Mouse (Mus musculus) naive thymus-derived CD4-positive, alpha-beta T cell, adult 2 months (primary cell): ENCODE measurements around the gene 2210408I21Rik.
A peak's percentile ranks its signal among the peaks of the same experiment; 100 is the strongest.
"Not testable (repeated sequence)": the region's sequence is repeated elsewhere in the genome, so short reads cannot be mapped to it uniquely, and the experiment has no call there.

Experiments
- DNase-seq: peaks from one replicate; pipeline ENCODE4 v3.0.0-alpha.2; 2011; ENCODE audit warnings: low read depth

Gene 2210408I21Rik

DNA sequence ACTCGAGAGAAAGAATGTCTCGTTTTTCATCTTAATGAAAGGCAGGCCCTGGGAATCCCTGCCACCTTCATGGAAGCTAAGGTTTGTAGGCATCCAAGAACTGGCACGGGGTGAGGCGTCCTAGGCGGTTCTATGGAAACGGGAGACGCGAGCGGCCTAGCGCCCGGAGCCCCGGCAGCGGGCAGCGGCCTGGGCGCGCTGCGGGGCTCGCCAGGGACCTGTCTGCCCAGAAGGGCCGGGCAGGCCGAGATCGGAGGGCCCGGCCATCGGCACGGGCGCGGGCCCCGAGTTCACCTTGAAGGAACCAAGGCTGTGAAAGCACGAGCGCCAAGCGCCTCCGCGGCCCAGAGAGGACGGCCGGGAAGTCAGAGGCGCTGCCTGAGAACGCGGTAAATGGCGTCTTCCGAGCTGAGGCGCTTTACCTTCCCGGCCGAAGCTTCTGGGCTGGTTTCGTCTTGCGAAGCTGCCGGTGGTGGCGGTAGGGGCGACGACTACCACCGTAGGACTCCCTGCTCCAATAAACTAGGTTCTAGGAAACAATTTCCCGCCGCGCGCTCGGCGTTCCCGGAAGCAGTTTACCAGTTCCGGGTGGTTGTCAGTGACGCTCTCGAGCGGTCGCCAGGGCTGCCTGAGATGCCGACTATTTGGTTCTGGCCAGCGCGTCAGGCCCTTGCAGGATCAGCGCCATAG lies at the start of gene 2210408I21Rik, which contains the start of gene Slf1:
2210408I21Rik (plus strand) TSS at position 610 of the 690 bp plus-strand sequence.
Slf1 (minus strand) TSS at position 543 of the 690 bp plus-strand sequence.
- DNase-seq, result peak; percentile 80

DNA sequence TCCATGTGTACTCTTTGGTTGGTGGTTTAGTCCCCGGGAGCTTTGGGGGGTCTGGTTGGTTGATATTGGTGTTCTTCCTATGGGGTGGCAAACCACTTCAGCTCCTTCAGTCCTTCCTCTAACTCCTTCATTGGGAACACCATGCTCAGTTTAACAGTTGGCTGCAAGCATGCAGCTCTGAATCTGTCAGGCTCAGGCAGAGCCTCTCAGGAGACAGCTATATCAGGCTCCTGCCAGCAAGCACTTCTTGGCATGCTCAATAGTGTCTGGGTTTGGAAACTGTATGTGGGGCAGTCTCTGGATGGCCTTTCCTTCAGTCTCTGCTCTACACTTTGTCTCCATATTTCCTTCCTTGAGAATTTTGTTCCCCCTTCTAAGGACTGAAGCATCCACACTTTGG lies 42.5 kb upstream of the 2210408I21Rik start:
- DNase-seq, result not testable (repeated sequence)

DNA sequence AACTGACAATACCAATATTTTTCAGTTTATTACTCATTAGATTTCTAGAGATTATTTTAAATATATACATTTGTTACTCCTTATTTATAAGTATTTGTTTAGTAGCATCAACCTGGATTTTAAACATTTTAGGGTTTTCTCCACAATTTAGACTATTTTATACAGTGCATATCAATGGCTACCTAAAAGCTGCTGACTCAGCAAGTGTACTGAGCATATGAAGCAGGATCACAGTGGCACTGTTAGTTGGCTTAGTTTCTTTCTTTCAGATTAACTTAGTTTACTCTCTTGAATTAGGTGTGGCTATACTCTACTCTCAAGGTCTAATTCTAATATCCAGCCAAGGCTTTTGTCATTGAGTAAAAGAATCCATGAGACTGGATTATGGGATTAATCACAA lies 27.6 kb upstream of the 2210408I21Rik start:
- no peak for DNase-seq

DNA sequence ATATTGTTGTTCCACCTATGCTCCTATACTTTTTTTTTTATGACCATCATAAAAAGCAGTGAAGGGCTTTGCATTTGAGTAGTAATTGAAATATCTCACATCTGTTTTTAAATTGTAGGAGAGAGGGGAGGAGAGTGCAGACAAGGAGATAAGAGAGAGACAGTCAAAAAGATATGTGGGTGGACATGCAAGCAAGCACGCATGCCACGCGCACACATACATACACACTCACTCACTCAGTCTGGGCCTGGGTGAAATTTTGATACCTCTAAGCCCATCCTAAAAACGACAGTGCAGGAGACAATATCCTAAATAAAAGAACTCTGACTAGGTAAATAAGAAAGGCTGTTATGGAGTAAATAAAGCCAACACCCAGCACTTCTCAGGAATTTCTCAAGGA lies 16.6 kb upstream of the 2210408I21Rik start:
- DNase-seq, result no peak

DNA sequence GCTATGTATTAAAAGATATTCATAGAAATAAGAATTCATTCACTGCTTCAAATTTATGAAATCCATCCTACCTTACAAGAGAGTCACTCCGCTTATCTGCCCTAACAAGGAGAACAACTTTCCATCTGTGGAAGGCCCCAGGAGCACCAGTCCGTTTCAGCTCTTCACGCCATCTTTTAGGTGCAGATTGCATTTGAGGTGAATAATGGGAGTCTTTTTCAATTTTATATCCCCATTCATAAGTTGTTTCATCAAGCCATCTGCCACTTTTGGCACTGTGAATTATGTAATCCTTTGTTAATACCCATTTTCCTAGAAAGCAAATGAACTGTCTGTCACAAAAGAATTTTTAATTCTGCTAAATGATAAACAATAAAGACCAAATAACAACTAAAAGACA lies 10.2 kb upstream of the 2210408I21Rik start:
- no peak for DNase-seq

- no peak for DNase-seq
These were observed 7.1 kb upstream of the 2210408I21Rik start for GRCm38 (mm10) chr13:77128240-77128639.

DNA sequence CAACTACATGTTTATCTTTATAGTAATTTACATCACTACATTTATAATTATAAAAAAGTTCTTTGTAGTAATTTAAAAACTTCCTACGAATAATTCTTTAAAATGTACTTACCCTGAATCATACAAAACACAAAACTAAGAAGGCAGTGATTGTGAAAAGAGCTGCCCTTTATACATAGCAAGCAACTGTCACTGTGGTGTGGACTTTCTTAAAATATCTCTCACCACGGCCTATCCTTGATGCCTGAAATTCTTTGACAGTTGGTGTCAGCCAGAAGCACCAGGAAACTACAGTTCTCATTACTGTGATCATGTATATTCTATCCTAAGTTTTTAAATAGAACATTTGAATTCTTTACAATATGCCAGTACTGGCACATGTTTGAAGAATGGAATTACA lies 4.2 kb upstream of the 2210408I21Rik start:
- no peak for DNase-seq

DNA sequence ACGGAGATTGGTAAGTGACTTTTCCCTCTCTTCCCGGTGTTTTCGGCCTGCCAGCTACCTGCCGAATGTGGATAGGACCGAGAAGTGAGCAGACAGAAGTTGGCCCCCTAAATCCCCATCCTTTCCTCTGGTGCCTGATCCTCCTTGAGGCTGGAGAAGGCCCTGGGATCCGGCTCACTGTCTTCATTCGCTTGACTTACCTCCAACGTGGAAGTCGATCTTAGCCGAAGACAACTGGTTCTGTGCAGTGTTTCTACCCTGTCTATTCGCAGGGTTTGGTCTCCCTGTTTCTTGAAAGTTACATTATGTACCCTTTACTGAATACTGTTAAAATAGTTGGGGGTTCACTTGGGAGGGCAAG lies 261 bp downstream of the 2210408I21Rik start:
- DNase-seq, result no peak

DNA sequence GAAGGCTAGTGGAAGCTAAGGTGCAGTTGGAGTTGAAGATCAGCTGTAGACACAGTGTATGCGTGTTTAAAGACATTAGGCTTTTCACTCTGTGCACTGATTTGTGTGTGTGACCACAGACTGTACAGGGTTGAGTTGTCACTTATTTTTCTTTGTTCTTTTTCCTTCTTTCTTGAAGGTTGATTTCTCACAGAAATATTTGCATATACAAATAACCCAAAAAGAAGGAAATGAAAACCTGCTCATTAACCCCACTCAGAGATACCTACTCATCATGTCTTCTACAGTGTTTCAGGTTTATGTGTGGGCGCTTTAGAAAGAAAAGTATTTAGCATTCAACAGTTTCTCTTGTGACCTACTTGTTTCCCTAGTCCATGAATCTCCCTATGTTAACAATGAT lies 5.5 kb downstream of the 2210408I21Rik start:
- no peak for DNase-seq

GRCm38 (mm10) chr13:77177931-77178330 lies 42.6 kb downstream of the 2210408I21Rik start:
- DNase-seq, result no peak

GRCm38 (mm10) chr13:77190606-77191005 lies 55.3 kb downstream of the 2210408I21Rik start:
- DNase-seq, result no peak

DNA sequence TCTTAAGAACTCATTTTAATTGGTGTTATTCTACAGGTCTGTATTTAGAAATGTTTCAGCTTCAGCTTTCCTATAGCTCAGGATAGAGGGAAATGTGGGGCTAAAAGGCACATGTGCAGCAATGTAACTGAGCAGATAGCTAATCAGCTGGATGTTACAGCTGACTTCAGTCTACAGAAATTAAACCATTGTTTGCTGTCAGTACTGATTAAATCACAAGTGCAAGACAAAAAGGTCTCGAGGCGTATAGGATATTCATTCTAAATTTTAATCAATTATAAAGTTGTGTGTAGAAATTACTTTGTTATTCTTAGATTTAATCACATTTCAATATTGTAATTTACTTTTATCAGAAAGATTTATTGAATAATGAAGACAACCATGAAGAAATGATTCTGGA lies 56.9 kb downstream of the 2210408I21Rik start:
- DNase-seq, result no peak

DNA sequence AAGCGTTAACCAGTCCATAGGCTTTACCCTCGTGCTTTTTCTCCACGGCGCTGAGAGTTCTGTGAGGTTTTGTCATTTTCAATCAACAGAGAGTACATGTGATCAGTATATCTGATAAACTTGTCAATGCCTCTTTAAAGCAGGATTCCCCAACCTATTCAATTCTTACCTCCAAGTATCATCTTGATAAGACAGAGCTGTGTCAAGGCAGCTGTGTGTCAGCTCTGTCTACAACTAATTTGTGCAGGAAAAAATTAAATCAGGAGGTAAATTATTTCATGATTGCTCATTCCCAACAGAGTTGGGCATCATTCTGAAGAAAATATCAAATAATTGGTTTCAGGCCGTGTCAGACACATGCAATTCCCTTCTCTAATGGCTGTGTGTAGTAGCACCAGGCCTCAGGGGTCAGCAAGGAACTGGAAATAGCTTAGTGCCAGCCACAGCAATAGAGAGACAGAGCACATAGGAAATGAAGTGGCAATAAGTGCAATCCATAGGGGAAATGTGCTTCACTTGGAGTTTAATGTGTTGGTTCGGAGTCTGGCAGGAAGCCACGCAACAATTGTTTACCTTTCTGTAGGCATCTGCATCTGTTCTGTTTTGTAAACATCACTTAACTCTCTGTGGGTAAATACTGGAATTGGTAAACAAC lies 73.6 kb downstream of the 2210408I21Rik start:
- no peak for DNase-seq

- no peak for DNase-seq
These were observed 77.9 kb downstream of the 2210408I21Rik start for GRCm38 (mm10) chr13:77213196-77213595.

GRCm38 (mm10) chr13:77215460-77215859 lies 80.1 kb downstream of the 2210408I21Rik start:
- no peak for DNase-seq

GRCm38 (mm10) chr13:77217672-77218280 lies 82.4 kb downstream of the 2210408I21Rik start:
- no peak for DNase-seq

GRCm38 (mm10) chr13:77221072-77221471 lies 85.7 kb downstream of the 2210408I21Rik start:
- no peak for DNase-seq

GRCm38 (mm10) chr13:77256541-77256940 lies 121.2 kb downstream of the 2210408I21Rik start:
- DNase-seq, result no peak

- DNase-seq, result no peak
These were observed 127.5 kb downstream of the 2210408I21Rik start for GRCm38 (mm10) chr13:77262715-77263338.

DNA sequence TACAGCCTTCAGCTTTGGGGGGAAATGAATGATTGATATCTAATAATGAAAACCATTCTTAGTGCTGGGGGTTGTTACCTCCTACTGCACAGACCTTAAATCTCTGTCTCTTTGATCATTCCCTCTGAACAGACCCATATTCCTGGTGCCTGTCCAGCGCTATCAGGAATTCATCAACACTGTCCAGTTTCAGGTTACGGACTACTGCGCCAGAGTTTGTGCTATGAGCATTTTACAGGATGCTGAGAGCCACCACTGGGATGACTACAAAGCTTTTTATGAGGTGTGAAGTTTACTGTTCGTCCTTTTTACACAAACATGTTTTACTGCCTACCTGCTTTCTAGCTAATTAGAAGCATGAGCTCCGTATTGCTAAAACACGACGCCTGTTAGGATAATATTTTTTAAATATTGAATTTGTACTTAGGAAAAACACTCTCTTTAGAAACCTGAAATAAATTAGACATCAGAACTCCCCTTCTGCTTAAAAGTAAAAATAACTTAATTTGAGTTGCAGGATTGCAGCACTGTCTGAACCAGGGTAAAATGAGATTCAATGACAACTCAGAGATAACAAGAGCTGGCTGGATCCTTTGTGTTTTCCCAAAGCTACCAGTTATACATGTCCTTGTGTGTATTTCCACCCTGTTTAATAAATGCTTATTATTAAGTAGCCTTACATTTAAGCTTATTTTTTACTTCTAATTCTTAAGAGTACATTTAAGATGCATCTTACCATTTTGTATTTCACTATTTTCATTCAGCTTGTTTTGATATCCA lies 128.2 kb downstream of the 2210408I21Rik start:
- DNase-seq, result no peak

GRCm38 (mm10) chr13:77264481-77264880 lies 129.1 kb downstream of the 2210408I21Rik start:
- no peak for DNase-seq

- no peak for DNase-seq
These were observed 139.9 kb downstream of the 2210408I21Rik start for GRCm38 (mm10) chr13:77275172-77275747.
